Mouse (Mus musculus) urinary bladder, postnatal 4 days (tissue): Measurements from ENCODE around the gene Tmem260.

Experiments used
- DNase-seq, 2 experiments: peaks; one replicate each; pipeline ENCODE4 v3.0.0; 2021 to 2022; ENCODE audit warnings: low spot score in 2 of 2

Tmem260 gene

DNA sequence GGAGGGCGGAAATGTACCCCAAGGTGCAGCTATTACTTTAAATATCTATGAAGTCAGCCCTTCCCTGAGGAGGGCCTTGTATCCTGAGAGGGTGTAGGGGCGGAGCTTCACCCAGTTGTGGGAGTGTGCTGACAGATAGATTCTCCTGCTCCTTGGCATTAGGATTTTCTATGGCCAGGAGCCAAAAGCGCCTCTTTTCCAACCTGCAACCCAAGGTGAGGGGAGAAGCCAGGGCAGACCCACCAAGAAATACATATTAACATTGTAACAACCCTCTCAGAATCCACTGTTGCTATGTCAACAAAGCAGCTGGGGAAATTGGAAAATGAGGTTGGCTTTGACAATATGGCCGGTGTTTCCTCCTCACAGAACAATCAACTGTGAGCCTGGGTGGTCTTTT is 107.3 kb downstream of the Tmem260 start:
- DNase-seq, result no peak

DNA sequence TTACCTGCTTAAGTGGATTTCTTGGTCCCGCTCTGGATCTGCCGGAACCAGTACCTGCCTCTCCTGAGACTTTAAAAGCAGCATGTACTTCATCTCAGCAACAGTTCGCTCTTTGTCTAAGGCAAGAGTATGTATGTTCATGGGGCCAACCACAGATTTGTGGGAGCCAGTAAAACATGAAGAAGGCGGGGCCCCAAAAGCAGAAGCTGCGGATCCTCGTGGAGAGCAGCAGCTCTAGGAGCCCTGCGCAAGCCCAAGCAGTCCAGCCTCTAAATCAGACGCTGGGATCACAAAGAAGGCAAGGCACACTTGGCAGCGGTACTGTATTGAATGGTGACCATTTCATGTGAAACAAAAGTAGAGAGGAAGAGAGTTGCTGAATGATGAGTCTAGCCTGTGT is 107.8 kb downstream of the Tmem260 start:
- DNase-seq, result no peak

GRCm38 (mm10) chr14:48558975-48559374 is 113.1 kb downstream of the Tmem260 start:
- no peak for DNase-seq

- no peak for DNase-seq
Observed at GRCm38 (mm10) chr14:48559736-48560135, 113.8 kb downstream of the Tmem260 start.

DNA sequence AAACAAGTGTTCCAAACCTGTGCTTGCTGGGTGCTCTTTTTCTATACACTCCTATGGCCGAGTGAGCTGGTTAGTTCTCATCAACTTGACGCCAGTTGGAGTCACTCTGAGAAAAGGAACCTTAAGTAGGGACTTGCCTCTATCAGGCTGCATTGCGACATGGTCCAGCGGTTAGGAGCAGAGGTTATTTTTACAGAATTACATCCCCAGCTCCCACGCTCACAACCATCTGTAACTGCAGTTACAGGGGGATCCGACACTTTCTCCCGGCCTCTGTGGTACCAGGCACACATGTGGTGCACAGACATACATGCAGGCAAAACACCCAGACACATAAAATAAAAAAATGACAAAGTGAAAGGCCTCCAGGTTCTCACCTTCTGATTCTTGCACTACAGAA is 120.7 kb downstream of the Tmem260 start:
- DNase-seq, result no peak
